Mouse (Mus musculus): Measurements from ENCODE around the gene Sp6. TPM values are rescaled to one million over a fixed set of nuclear protein-coding genes. Genes with fewer than 3 reads are reported as not detected.

Sp6 gene
- polyA plus RNA-seq, 1 experiment from 2014 or later = 0.42 TPM

DNA sequence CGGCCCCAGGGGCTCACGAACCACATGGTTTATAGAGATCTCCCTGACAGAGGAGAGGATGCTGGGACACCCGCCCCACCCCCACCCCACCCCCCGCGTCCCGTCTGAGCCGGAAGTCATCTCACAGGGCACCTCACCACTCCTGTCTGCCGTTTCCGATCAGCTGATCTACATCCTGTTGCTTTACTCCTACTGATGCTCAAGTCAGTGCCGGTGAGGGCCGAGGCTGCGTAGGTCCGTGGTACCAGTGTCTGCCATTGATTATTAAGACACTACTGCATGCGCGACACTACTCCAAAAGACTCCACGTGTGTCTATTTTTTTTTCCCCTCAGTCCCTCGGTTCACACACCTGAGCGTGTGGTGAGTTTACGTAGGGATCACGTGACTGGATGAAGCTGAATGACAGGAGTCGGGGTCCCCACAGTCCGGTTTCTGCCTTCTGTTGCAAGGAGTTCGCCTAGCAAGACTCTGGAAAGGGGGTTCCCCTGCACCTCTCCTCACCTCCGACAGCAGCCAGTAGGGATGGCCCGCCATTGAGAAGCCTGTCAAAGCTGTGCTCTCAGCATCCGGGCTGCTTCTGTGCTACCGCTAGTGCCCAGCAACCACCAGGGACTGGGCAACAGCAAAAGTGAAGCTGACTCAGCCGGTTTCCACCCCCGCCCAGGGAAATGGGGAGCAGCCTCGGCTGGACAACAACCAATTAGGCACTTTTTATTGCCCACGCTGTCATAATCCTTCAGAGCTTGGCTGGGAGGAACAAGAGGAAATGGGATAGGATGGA is 25.1 kb upstream of the Sp6 start:
- no peaks in the 10 kb centered on the region for H3K36me3 ChIP-seq (ENCODE audit: control insufficient read depth, insufficient read depth, low read length)
- H3K27ac ChIP-seq (ENCODE audit: low read length) = no peak overlapping the region
- no peaks in the 10 kb centered on the region for H3K27me3 ChIP-seq (ENCODE audit: control insufficient read depth, insufficient read depth, low read length)
- H3K4me1 ChIP-seq (ENCODE audit: control insufficient read depth, insufficient read depth, low read length) = peaks cover 18% of the 10 kb centered on the region; the same call in 1 of the 2 replicates
- H3K9ac ChIP-seq (replicated peaks; ENCODE audit: low read depth, low read length) = no peak overlapping the region
- ATAC-seq (ENCODE audit: insufficient number of reproducible peaks, insufficient read depth, low FRiP score, low read depth) = no peak
- 8% methylated on average over 31 of the region's 31 CpGs for WGBS
- H3K4me2 ChIP-seq (replicated peaks; ENCODE audit: low read depth, low read length) = peak overlapping the region; percentile 39
- peak overlapping the region; percentile 13; the same call in 1 of the 2 replicates for H3K4me3 ChIP-seq (ENCODE audit: low read depth, low read length)
- H3K9me3 ChIP-seq (ENCODE audit: control insufficient read depth, low read depth, low read length) = no peaks in the 10 kb centered on the region

- Histone ChIP-seq H3K9ac (replicated peaks; ENCODE audit: low read depth, low read length) (no peak overlapping the region), H3K36me3 (ENCODE audit: control insufficient read depth, insufficient read depth, low read length) (no peaks in the 10 kb centered on the region), H3K9me3 (ENCODE audit: control insufficient read depth, low read depth, low read length) (no peaks in the 10 kb centered on the region), H3K27ac (ENCODE audit: low read length) (no peak overlapping the region), H3K4me1 (ENCODE audit: control insufficient read depth, insufficient read depth, low read length) (peaks cover 20% of the 10 kb centered on the region; the same call in 1 of the 2 replicates), H3K4me3 (ENCODE audit: low read depth, low read length) (no peak overlapping the region), H3K4me2 (replicated peaks; ENCODE audit: low read depth, low read length) (no peak overlapping the region), H3K27me3 (ENCODE audit: control insufficient read depth, insufficient read depth, low read length) (no peaks in the 10 kb centered on the region)
- ATAC-seq (ENCODE audit: insufficient number of reproducible peaks, insufficient read depth, low FRiP score, low read depth) = no peak
- WGBS = 64% methylated on average over 5 of the region's 5 CpGs
These were observed 21.7 kb upstream of the Sp6 start for GRCm38 (mm10) chr11:96991501-96991900.

DNA sequence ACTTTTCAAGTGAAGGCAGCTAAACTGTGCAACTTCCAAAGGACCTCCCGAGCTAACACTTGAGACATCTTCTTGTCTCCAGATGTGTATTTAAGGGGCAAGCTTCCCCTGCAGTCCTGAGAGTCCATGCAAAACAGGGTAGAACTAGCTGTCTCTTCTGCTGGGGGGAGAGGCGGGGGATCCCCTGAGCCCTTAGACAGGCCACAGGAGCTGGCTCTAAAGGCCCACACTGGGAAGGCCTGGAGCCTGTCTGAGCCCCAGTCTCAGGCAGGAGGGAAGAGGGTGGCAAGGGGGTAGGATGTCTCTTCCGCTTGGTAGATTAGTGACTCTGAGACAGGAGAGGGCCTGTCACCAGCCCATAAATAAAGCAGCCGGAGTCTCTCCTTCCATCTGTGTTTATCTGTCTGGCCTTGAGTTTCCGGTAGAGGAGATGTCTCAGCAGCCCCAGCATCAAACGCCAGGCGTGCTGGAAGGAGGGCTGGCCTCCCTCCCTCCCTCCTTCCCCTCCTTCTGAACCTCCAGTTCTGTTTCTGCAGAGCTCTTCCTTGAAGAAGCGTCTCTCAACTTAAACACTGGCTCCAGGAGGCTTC is 20.4 kb upstream of the Sp6 start:
- H3K36me3 ChIP-seq (ENCODE audit: control insufficient read depth, insufficient read depth, low read length) = no peaks in the 10 kb centered on the region
- 23% methylated on average over 8 of the region's 8 CpGs for WGBS
- no peak for ATAC-seq (ENCODE audit: insufficient number of reproducible peaks, insufficient read depth, low FRiP score, low read depth)
- no peaks in the 10 kb centered on the region for H3K27me3 ChIP-seq (ENCODE audit: control insufficient read depth, insufficient read depth, low read length)
- H3K9me3 ChIP-seq (ENCODE audit: control insufficient read depth, low read depth, low read length) = no peaks in the 10 kb centered on the region
- H3K27ac ChIP-seq (ENCODE audit: low read length) = peak overlapping the region; percentile 77
- peaks cover 14% of the 10 kb centered on the region; the same call in 1 of the 2 replicates for H3K4me1 ChIP-seq (ENCODE audit: control insufficient read depth, insufficient read depth, low read length)
- no peak overlapping the region for H3K4me2 ChIP-seq (replicated peaks; ENCODE audit: low read depth, low read length)
- H3K4me3 ChIP-seq (ENCODE audit: low read depth, low read length) = no peak overlapping the region
- no peak overlapping the region for H3K9ac ChIP-seq (replicated peaks; ENCODE audit: low read depth, low read length)

DNA sequence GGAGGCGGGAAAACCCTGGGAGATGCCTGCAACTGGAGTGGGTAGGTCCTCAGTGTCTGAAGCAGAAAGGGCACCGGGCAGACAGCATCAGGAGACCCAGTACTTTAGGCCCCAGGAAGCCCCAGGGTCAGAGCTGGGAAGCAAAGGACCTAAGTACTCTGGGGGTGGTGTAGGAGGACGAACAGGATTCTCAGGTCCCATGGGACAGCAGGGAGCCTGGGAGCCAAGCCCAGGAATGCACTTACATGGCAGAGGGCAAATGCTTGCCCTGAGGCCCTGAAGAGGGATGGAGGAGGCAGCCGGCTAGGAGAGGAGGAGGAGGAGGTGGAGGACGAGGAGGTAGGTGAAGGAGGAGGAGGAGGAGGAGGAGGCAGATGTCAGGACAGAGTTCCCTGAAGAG is 18.2 kb upstream of the Sp6 start:
- H3K27me3 ChIP-seq (ENCODE audit: control insufficient read depth, insufficient read depth, low read length) = no peaks in the 10 kb centered on the region
- H3K4me1 ChIP-seq (ENCODE audit: control insufficient read depth, insufficient read depth, low read length) = peaks cover 8% of the 10 kb centered on the region; the same call in 1 of the 2 replicates
- H3K4me3 ChIP-seq (ENCODE audit: low read depth, low read length) = no peak overlapping the region
- no peaks in the 10 kb centered on the region for H3K9me3 ChIP-seq (ENCODE audit: control insufficient read depth, low read depth, low read length)
- no peak overlapping the region for H3K4me2 ChIP-seq (replicated peaks; ENCODE audit: low read depth, low read length)
- H3K9ac ChIP-seq (replicated peaks; ENCODE audit: low read depth, low read length) = no peak overlapping the region
- no peak overlapping the region for H3K27ac ChIP-seq (ENCODE audit: low read length)
- WGBS = 33% methylated on average over 5 of the region's 5 CpGs
- H3K36me3 ChIP-seq (ENCODE audit: control insufficient read depth, insufficient read depth, low read length) = no peaks in the 10 kb centered on the region
- ATAC-seq (ENCODE audit: insufficient number of reproducible peaks, insufficient read depth, low FRiP score, low read depth) = no peak

- H3K36me3 ChIP-seq (ENCODE audit: control insufficient read depth, insufficient read depth, low read length) = no peaks in the 10 kb centered on the region
- H3K4me3 ChIP-seq (ENCODE audit: low read depth, low read length) = no peak overlapping the region
- 76% methylated on average over 15 of the region's 15 CpGs for WGBS
- no peak for ATAC-seq (ENCODE audit: insufficient number of reproducible peaks, insufficient read depth, low FRiP score, low read depth)
- H3K27ac ChIP-seq (ENCODE audit: low read length) = no peak overlapping the region
- no peaks in the 10 kb centered on the region for H3K27me3 ChIP-seq (ENCODE audit: control insufficient read depth, insufficient read depth, low read length)
- peaks cover 8% of the 10 kb centered on the region; the same call in 1 of the 2 replicates for H3K4me1 ChIP-seq (ENCODE audit: control insufficient read depth, insufficient read depth, low read length)
- H3K4me2 ChIP-seq (replicated peaks; ENCODE audit: low read depth, low read length) = no peak overlapping the region
- H3K9me3 ChIP-seq (ENCODE audit: control insufficient read depth, low read depth, low read length) = no peaks in the 10 kb centered on the region
- no peak overlapping the region for H3K9ac ChIP-seq (replicated peaks; ENCODE audit: low read depth, low read length)
These were observed 17.1 kb upstream of the Sp6 start for GRCm38 (mm10) chr11:96995836-96996772.

GRCm38 (mm10) chr11:96996773-96997379 is 16.3 kb upstream of the Sp6 start:
- peaks cover 8% of the 10 kb centered on the region; the same call in 1 of the 2 replicates for H3K4me1 ChIP-seq (ENCODE audit: control insufficient read depth, insufficient read depth, low read length)
- H3K4me2 ChIP-seq (replicated peaks; ENCODE audit: low read depth, low read length) = peak overlapping the region; percentile 35
- no peak for ATAC-seq (ENCODE audit: insufficient number of reproducible peaks, insufficient read depth, low FRiP score, low read depth)
- H3K27me3 ChIP-seq (ENCODE audit: control insufficient read depth, insufficient read depth, low read length) = no peaks in the 10 kb centered on the region
- no peaks in the 10 kb centered on the region for H3K36me3 ChIP-seq (ENCODE audit: control insufficient read depth, insufficient read depth, low read length)
- H3K9me3 ChIP-seq (ENCODE audit: control insufficient read depth, low read depth, low read length) = no peaks in the 10 kb centered on the region
- H3K27ac ChIP-seq (ENCODE audit: low read length) = no peak overlapping the region
- H3K9ac ChIP-seq (replicated peaks; ENCODE audit: low read depth, low read length) = 0 out of 2 replicates have a peak overlapping the region, but pooled peaks have one; percentile 34
- 23% methylated on average over 17 of the region's 17 CpGs for WGBS
- peak overlapping the region; percentile 18 for H3K4me3 ChIP-seq (ENCODE audit: low read depth, low read length)

DNA sequence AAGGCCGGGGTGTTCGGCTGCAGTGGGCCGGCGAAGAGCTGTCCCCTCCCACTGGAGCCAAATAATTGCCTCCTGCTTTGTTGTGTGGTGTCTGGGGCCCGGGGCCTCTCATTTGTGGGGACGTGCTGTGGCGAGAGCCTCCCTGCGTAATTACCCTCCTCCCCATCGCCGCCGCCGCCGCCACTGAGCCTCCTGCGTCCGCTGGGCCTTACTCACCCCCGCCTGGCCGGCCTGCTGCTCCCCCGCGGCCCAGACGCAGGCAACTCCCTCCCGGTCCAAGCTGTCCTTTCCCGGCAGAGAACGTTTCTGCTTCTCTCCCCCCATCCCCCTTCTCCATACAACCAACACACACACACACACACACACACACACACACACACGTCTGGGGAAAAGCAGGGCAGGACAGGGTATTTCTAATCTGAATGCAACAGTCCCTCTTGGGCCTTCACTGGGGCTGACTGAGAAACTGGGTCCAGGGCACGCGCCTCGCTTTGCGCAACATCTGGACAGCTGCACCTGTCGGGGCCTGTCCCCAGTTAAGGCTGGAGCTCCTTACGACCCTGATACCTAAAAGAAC is 15.7 kb upstream of the Sp6 start:
- Histone ChIP-seq H3K27me3 (ENCODE audit: control insufficient read depth, insufficient read depth, low read length) (no peaks in the 10 kb centered on the region), H3K9ac (replicated peaks; ENCODE audit: low read depth, low read length) (0 out of 2 replicates have a peak overlapping the region, but pooled peaks have one; percentile 34), H3K4me3 (ENCODE audit: low read depth, low read length) (peak overlapping the region; percentile 18), H3K4me2 (replicated peaks; ENCODE audit: low read depth, low read length) (peak overlapping the region; percentile 35), H3K27ac (ENCODE audit: low read length) (no peak overlapping the region), H3K4me1 (ENCODE audit: control insufficient read depth, insufficient read depth, low read length) (peaks cover 8% of the 10 kb centered on the region; the same call in 1 of the 2 replicates), H3K9me3 (ENCODE audit: control insufficient read depth, low read depth, low read length) (no peaks in the 10 kb centered on the region), H3K36me3 (ENCODE audit: control insufficient read depth, insufficient read depth, low read length) (no peaks in the 10 kb centered on the region)
- 10% methylated on average over 30 of the region's 30 CpGs for WGBS
- 0 out of 2 replicates have a peak, but pooled peaks have one; percentile 26 for ATAC-seq (ENCODE audit: insufficient number of reproducible peaks, insufficient read depth, low FRiP score, low read depth)

All from stomach, embryonic 14.5 days (tissue).